Mouse (Mus musculus): Measurements from ENCODE around the gene Fbxl13.
A peak's percentile ranks its signal among the peaks of the same experiment; 100 is the strongest.

Gene Fbxl13

DNA sequence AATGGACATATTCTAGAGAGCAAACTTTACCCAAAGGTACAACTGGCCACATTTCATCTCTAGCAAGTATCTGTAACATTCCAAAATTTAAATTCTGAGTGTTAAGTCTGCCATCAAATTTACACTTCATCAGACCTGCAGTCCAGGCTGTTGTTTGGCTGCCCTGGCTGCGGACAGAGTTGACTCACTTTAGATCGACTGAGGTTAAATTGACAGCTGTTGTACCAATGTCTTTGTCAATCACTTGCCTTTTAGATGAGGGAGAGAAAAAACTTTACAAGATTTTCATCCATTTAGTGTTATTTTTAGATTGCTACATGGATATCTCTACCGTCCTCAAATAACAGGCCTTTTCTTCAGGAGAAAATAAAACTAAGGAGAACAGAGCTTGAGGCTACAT is 126.3 kb downstream of the Fbxl13 start:
- DNase-seq (ENCODE audit: low spot score in 2 of 2), result no peak

DNA sequence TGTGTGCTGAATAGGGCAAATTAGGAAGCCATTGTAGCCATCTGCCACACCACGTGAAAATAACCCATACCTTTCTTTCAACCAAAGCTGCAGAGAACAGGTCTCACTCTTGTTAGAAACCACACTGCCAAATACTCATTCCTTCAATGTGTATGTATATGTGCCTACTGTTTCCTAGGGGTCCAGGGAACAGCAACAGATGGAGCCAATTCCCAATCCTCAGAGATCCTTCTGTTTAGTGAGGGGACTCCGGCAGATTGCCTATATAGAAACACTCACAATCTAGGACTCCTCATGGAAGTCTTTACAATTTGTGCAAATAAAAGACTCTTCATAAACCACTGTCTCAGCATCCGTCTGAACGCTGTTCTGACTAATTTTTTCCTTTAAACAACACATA is 127.2 kb downstream of the Fbxl13 start:
- DNase-seq (ENCODE audit: low spot score in 2 of 2), result no peak

DNA sequence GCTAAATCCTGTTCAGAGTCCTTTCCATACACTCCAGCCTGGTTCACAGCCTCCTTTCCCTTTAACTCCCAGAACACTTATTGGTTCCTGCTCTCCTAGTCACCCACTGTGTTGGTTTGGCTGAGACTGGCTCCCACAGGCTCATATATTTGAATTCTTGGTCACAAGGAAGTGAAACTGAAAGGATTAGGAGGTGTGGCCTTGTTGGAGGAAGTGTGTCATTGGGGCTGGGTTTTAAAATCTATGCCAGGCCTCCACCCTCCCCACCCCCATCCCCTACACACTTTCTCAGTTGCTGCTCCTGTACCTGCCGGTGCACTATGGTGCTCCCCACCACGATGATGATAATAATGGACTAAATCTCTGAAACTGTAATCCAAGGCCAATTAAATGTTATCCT is 127.9 kb downstream of the Fbxl13 start:
- no peak for DNase-seq (ENCODE audit: low spot score in 2 of 2)

DNA sequence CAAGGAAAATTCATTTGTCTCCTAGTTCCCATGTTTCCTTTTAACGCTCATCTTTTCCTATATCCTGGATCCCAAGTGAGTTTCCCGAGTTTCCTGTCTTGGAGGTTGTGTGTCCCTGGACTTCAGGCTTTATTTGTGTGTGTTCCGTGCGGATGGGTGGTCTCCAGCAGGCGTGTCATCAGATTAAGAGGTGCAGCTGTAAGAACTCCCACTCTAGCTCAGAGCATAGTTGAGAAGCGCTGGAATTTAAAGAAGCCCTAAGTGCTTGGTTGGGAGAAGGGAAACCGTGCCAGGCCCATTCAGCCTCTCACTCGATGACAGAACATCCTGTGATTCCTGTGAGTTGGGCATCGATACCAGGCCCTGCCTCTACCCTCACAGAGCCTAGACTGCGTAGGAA is 132.1 kb downstream of the Fbxl13 start:
- DNase-seq (ENCODE audit: low spot score in 2 of 2), result no peak

DNA sequence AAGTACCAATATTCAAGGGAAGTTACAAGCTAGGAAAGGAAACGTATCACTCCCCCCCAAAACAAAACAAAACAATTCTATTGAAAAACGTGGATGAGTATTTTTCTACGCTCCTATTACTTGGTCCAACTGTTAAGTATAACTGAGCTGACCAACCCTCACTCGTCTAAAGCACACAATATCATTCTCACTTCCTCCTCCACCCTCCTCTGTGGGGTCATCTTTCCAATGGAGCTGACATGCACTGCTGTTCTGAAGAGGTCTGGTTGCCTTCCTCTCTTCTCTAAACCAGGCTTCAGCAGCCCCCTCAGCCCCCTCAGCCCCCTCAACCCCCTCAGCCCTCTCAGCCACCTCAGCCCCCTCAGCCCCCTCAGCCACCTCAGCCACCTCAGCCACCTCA is 135.6 kb downstream of the Fbxl13 start:
- no peak for DNase-seq (ENCODE audit: low spot score in 2 of 2)

DNA sequence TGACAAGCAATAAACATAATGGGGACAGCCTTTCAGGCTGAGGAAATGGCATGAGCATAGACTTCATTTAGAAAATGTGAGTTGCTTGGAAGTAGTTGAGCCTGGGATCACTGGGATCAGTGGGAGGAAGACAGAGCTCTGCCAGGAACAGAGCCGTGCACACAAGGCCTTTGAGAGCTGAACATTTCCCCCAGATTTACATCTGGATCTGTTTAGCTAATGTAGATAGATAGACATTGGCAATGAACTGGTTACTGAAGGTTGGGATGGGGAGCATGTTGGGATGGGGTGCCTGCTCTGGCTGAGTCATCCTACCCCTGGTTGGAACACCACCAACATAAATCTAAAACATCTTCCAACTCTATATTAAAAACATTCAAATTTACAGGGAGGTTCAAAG is 138.5 kb downstream of the Fbxl13 start:
- no peak for DNase-seq (ENCODE audit: low spot score in 2 of 2)

DNA sequence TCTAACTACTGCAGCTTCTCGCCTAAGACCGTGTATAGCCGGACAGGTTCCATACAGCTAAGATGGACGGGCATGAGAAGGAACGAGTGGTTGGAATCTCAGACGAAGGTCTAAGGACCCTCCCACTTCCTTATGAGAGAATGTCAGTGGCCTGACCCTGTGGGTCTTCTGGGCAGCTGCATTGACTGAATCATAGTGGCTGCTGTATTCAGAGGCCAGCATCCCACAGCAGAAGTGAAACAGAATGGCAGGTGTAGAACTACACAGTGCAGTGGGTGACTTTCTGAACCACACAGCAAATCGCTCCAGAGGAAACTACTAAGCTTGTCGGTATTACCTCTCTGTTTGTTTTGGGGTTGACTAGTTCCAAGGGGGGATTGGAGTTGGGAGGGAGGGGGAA is 140.3 kb downstream of the Fbxl13 start:
- no peak for DNase-seq (ENCODE audit: low spot score in 2 of 2)

DNA sequence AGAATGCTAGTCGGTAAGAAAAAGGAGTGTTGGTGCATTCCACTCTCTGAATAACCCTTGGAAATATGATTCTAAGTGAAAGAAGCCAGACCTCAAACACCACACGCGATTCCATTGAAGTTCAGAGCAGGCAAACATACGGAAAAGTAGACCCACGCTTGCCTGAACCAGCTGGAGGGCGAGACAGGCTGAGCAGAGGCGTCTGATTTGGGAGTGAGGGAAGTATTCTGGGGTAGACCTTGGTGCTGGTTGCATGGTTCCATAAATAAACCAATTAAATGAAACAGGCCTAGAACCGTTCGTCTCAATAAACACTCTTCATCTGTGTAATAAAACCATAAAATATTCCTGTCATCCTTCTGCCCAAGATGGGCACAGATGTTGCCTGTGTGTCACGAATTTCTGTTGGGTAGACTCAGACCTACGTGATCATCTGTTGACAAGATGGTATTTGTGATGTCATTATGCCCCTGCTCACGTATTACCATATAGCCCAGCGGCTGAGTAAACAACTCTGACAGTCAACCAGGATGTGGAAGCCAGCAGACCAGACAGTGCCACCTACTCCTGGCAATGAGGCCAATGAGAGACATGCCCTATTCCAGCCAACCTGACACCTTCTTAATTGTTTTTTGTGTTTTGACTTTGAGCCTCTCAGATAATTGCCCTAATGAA is 142.4 kb downstream of the Fbxl13 start:
- no peak for DNase-seq (ENCODE audit: low spot score in 2 of 2)

DNA sequence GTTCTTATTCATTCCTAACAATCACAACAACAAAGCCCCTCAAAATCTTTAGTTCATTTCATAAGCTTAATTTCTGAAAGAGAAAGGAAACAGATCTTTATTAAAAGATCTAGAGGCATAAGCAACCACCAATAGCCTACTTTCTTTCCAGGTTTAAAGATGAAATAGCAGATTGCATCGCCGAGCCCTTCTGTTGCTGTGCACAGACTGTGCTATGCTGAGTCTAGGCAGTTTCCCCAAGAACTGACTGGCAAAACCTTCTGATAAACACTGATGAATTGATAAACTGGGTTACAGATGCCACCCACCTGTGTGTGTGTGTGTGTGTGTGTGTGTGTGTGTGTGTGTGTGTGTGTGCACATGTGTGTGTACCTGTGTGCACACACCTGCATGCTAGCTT is 144.5 kb downstream of the Fbxl13 start:
- DNase-seq (ENCODE audit: low spot score in 2 of 2), result no peak

DNA sequence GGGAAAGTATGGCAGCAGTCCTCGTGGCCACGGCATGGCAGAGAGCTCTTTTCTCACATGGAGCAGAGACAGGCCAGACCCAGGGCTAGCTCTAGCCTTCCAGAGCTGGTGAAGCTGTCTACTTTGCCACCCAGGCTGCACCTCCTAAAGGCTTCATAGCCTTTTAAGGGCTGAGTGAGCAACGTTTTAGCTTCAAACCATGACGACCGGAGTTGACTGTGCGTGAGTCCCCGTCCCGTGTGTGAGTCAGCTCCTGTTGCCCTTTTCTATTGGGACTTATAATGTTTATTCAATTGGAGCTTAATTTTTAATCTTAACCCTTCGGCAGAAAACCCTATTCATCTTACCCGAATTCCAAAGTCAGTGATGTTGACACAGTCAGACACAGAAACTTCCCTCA is 145.3 kb downstream of the Fbxl13 start:
- no peak for DNase-seq (ENCODE audit: low spot score in 2 of 2)

DNA sequence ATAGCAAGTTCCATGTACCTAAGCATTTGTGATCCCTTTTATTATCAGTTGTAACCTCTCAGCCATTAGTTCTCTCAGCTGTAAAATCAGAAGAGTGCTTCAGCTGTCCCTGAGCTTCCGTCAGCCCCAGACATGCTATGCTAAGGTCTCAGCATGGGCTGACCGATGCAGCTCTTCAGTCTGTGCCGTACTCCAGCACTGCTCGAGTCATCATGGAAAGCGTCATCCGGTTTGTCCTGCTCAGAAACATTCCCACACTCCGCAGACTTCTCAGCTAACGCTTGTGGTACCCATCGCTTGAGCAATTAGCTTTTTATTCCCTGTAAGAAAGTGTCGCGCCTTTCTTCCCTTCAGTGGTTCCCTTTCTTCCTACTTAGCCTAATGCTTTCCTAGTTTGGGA is 146.5 kb downstream of the Fbxl13 start:
- no peak for DNase-seq (ENCODE audit: low spot score in 2 of 2)

DNA sequence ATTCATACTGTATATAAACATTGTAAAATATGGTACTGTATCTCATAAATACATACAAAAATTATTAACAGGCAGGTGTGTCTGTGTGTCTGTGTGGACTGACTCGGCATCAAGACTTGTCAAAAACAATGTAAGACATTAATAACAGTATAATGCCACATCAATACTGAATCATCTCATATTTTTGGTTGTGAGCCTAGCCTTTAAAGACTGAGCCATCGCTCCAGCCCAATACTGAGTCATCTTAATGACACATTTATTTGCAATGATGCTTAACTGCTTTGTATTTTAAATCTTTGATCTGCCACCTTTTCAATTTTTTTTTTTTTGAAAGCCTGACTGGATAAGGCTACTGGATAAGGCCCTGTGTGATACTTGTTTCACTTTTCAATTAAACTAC is 146.9 kb downstream of the Fbxl13 start:
- DNase-seq (ENCODE audit: low spot score in 2 of 2), result no peak

DNA sequence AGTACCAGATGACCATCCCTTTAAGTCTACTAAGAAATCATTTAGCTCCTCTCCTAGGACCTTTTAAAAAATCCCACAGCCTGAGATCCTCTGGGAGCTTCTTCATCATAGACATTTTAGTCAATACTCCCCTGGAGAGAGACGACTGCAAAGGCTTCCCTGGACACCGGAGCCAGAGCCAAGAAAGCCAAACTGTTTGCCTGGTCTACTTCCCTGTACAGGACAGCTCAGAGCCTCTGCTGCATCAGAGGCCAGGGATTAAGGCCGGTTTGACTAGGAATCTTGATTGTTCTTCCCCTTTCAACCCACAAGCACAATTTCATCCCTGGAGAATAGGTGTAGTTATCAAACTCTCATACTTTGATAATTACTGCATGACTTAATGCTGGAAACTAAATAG is 148.6 kb downstream of the Fbxl13 start:
- DNase-seq (ENCODE audit: low spot score in 2 of 2), result peak in 1 of 2 experiments; percentile 21

DNA sequence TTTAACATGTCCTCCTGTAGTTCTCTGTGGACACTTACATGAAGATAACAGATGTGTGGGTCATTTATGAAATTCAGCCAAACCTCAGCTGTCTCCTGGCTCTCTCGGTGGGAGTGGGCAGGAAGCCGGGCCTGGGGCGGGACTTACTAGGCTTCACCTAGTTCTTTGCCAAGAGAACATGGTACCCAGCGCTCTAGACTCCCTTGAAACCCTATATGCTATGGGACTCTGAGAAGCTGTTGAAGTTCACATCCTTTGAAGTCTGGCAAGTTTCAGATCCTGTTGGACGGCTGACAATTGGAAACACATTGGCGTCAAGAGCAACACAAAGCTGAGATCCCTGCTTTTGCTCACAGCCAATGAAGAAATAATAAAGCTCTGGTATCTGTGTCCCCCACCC is 149.1 kb downstream of the Fbxl13 start:
- DNase-seq (ENCODE audit: low spot score in 2 of 2), result peak in 1 of 2 experiments; percentile 19

DNA sequence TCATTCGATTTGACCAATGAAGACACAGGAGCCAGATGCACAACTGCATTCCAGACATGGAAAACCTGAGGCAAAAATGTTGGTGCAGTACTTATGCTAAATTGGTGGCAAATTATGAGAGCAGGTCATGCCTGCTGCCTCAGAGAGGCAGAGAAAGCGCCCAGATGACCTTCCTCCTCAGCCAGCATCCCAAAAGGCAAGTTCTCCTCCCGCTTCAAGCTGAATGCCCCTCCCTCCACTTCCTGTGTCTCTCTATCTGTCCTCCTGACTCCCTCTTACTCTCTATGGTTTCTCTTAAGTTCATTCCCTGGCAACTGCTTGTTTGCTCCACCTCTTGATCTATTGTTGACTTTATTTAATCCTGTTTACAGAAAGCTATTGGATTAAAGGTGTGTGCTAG is 150.7 kb downstream of the Fbxl13 start:
- no peak for DNase-seq (ENCODE audit: low spot score in 2 of 2)

DNA sequence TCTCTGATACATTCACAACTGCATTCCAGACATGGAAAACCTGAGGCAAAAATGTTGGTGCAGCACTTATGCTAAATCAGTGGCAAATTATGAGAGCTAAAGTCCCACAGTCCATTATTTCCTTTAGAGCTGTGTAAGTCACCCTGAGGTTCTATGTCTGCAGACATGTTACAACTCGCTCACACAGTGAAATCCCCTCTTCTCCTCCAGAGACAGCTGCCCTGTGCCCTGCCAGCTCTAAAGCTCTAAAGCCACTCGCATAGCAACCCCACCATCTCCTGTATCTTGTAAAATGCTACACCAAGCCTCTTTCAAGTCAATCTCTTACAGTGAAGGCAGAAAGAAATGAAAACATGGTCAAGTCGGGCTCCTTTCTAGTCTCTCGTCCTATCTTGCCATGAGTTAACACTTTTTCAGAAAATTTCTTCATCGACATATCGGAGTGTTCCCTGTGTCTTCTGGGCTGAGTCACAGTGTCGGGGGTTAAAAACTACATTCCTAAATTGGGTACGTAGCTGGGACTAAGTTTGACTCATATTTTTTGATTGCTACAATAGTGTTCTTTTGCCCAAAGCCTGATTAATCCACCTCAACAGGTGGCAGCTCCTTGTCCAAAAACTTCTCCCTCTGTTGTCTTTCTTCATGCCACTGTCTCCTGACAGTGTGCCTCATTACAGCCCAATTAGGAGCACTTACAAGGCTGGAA is 152.0 kb downstream of the Fbxl13 start:
- DNase-seq (ENCODE audit: low spot score in 2 of 2), result no peak

DNA sequence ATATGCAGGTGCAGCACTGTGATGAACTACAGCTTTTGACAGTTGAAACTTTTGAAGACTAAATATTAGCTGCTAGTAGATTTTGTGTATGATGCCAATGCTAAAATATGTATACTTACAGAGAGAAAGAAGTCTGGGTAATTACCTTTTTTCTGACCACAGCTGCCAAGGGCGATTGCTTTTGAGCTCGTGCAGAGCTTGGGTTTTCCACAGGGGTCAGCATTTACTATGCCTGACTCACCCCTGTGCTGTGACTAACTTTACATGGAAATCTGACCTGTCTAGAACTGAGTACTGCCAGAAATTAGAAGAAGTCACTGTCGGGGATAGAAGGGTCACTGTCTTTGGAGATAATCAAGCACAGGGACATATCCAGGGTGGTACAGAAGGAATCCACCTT is 153.2 kb downstream of the Fbxl13 start:
- DNase-seq (ENCODE audit: low spot score in 2 of 2), result no peak

DNA sequence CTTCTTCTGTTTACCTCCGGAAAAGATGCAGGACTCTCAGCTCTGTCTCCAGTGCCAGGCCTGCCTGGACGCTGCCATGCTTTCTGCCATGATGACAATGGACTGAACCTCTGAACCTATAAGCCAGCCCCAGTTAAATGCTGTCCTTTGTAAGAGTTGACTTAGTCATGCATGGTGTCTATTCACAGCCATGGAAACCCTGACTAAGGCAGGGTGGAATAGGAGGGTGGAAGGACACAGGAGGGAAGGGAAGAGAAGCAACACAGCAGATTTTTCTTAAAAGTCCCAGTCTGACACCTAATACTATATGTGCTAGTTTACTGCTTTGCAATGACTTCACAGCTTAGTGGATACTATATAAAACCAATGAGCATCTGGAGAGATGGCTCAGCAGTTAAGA is 154.0 kb downstream of the Fbxl13 start:
- no peak for DNase-seq (ENCODE audit: low spot score in 2 of 2)

DNA sequence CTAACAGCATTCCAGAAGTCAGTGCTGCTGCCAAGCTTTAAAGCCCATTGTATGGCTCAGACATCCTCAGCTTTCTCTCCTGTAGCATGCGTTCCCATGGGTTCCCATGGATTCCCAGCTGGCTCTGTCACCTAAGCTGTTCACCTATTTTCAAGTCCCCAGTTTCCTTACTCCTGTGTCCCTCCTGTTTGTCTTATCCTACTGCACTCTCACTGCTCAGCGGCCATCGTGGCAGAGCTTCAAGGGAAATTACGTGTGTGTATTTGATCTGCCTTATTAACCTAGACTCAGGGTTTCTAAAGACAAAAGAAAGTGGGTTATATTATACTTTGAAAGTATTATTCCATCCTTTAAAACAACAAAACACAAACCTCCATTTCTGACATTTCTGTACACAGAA is 156.3 kb downstream of the Fbxl13 start:
- DNase-seq (ENCODE audit: low spot score in 2 of 2), result no peak

DNA sequence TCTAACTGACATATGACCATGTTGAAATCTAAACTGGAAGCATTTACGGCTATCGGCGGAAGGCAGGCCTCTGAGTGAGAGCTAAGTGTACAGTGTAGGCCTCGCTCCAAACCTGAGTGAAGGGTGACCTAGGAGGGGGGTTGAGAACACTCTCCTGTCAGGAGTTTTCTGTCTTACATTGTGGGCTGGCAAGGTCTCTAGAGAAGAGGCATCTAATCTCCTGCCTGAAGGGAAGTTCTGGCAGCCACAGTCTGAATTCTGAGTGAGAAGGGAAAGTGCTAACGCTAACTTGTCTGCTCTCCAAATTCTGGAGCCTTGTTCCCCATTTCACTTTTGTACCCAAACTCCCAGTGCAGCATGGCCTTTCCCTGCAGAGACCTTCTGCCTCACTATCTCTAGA is 156.9 kb downstream of the Fbxl13 start:
- DNase-seq (ENCODE audit: low spot score in 2 of 2), result no peak

DNA sequence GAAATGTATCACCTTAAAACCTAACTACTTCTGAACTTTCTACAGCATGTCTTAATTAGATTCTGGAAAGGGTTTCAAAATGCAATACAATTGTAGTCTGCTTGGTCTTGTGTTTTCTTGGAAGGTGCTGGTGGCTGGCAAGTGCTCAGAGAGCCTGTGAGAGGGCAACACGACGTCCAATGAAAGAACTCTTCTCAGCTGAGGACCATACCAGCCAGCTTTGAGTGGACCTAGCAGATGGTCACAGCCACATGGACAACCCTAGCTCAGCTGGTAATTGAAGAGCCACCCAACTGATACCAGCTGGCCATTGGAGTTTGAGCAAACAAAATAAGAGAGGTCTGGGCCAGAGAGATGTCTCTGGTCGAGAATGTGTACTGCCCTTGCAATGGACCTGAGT is 157.7 kb downstream of the Fbxl13 start:
- no peak for DNase-seq (ENCODE audit: low spot score in 2 of 2)

DNA sequence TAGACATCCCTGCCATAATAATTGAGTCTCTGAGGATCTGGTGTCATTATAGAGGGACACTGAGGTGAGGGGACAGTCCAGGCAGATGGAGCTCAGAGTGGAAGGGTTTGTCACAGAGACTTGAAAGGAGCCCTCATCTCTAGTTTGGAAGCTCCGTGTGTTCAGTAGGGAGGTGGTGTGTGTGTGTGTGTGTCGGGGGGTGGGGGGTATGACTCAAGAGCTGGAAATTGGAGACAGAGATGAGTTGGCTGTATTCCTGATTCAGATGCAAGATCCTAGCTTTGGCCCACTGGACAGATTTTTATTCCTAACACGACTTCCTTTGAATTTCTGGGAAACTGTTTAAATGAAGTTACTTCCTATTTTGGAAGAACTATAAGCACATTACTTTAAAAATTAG is 158.1 kb downstream of the Fbxl13 start:
- no peak for DNase-seq (ENCODE audit: low spot score in 2 of 2)

DNA sequence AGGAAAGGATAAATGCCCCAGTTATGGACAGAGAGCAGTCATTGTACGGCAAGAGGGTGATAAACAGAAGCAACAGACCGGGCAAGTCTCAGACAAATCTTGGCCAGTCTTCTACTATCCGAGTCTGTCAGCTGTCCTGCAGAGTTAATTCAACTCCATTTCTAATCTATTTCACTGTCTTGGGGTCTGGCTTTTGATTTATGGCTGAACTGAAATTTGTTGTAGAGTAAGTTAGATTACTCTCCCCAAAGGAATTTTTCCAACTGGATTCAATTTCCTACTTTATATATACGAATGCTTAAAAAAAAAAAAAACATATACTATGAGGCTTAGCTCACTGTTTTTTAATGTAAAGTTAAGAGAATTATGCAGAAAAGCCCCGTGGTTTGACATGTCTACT is 158.6 kb downstream of the Fbxl13 start:
- no peak for DNase-seq (ENCODE audit: low spot score in 2 of 2)
